Mouse (Mus musculus) thymus, postnatal 0 days (tissue): ENCODE results near the gene Rhou. TPM values are rescaled to one million over a fixed set of nuclear protein-coding genes. Genes with fewer than 3 reads are reported as not detected.

Experiments used
- DNase-seq: peaks from one replicate; pipeline ENCODE4 v3.0.0-alpha.2; 2015; ENCODE audit warnings: low spot score
- polyA plus RNA-seq: library from polyadenylated mRNA; unstranded; fragments of >200 nt; fragmentation: Nextera tagmentation; extraction: Ambion mirVana; gene quantifications from 2 replicates; pipeline ENCODE4 v1.2.1, GENCODE M21; 2015

Rhou gene
- polyA plus RNA-seq, 1 experiment from 2014 or later = 0.96 TPM

- no peak for DNase-seq
These were observed 38.6 kb downstream of the Rhou start for GRCm38 (mm10) chr8:123692165-123692962.

- no peak for DNase-seq
These were observed 42.4 kb downstream of the Rhou start for GRCm38 (mm10) chr8:123696167-123696566.

- no peak for DNase-seq
These were observed 43.6 kb downstream of the Rhou start for GRCm38 (mm10) chr8:123697329-123697728.

- DNase-seq = no peak
These were observed 46.8 kb downstream of the Rhou start for GRCm38 (mm10) chr8:123700399-123701070.

GRCm38 (mm10) chr8:123701952-123702587 lies 48.3 kb downstream of the Rhou start:
- no peak for DNase-seq

- no peak for DNase-seq
These were observed 51.6 kb downstream of the Rhou start for GRCm38 (mm10) chr8:123705376-123705775.

GRCm38 (mm10) chr8:123707137-123707536 lies 53.4 kb downstream of the Rhou start:
- DNase-seq = no peak

GRCm38 (mm10) chr8:123708729-123709128 lies 55.0 kb downstream of the Rhou start:
- no peak for DNase-seq

GRCm38 (mm10) chr8:123710335-123710734 lies 56.6 kb downstream of the Rhou start:
- no peak for DNase-seq

Other genes with a start within 250 kb of the Rhou start
- 0.28 and 0.56 TPM in 2 replicates for gene Mc1r, start 246.8 kb upstream of the Rhou start, polyA plus RNA-seq
- gene Tubb3, start 242.5 kb upstream of the Rhou start, polyA plus RNA-seq = 11.9 and 16.3 TPM in 2 replicates
- 21.3 and 24.0 TPM in 2 replicates for gene Def8, start 230.4 kb upstream of the Rhou start, polyA plus RNA-seq
- 37.1 and 47.2 TPM in 2 replicates for gene Afg3l1, start 176.0 kb upstream of the Rhou start, polyA plus RNA-seq
- 1.4 and 1.8 TPM in 2 replicates for gene Dbndd1, start 138.5 kb upstream of the Rhou start, polyA plus RNA-seq
- 13.4 and 13.8 TPM in 2 replicates for gene Gas8, start 135.1 kb upstream of the Rhou start, polyA plus RNA-seq
- 23.4 and 23.5 TPM in 2 replicates for gene Rab4a, start 152.1 kb downstream of the Rhou start, polyA plus RNA-seq
- gene Ccsap, start 206.3 kb downstream of the Rhou start, polyA plus RNA-seq = 6.6 and 6.7 TPM in 2 replicates
- 14.5 and 22.3 TPM in 2 replicates for gene Acta1, start 240.8 kb downstream of the Rhou start, polyA plus RNA-seq